Mouse (Mus musculus): ENCODE results near the gene Slc25a11. TPM values are rescaled to one million over a fixed set of nuclear protein-coding genes. Genes with fewer than 3 reads are reported as not detected.

The Slc25a11 gene
- polyA plus RNA-seq, 1 experiment from 2014 or later: 158 TPM

GRCm38 (mm10) chr11:70625473-70625872 is 21.8 kb downstream of the Slc25a11 start:
- Histone ChIP-seq H3K9ac (replicated peaks; ENCODE audit: low read length) (no peak overlapping the region), H3K4me3 (replicated peaks; ENCODE audit: low read depth, low read length) (no peak overlapping the region), H3K36me3 (ENCODE audit: control insufficient read depth, insufficient read depth, low read length) (no peaks in the 10 kb centered on the region), H3K4me2 (ENCODE audit: low read length) (no peak overlapping the region), H3K27ac (replicated peaks; ENCODE audit: low read depth, low read length) (no peak overlapping the region), H3K4me1 (ENCODE audit: control insufficient read depth, insufficient read depth, low read length) (no peaks in the 10 kb centered on the region), H3K9me3 (ENCODE audit: control insufficient read depth, low read length) (no peaks in the 10 kb centered on the region), H3K27me3 (ENCODE audit: control insufficient read depth, insufficient read depth, low read length) (no peaks in the 10 kb centered on the region)
- WGBS: 56% methylated on average over 4 of the region's 4 CpGs
- ATAC-seq (ENCODE audit: low FRiP score, low TSS enrichment) (no peak), DNase-seq (peak; percentile 74)

GRCm38 (mm10) chr11:70623053-70623742 is 24.1 kb downstream of the Slc25a11 start:
- Histone ChIP-seq H3K4me1 (ENCODE audit: control insufficient read depth, insufficient read depth, low read length) (no peaks in the 10 kb centered on the region), H3K4me2 (ENCODE audit: low read length) (no peak overlapping the region), H3K36me3 (ENCODE audit: control insufficient read depth, insufficient read depth, low read length) (no peaks in the 10 kb centered on the region), H3K9ac (replicated peaks; ENCODE audit: low read length) (no peak overlapping the region), H3K4me3 (replicated peaks; ENCODE audit: low read depth, low read length) (no peak overlapping the region), H3K27me3 (ENCODE audit: control insufficient read depth, insufficient read depth, low read length) (no peaks in the 10 kb centered on the region), H3K27ac (replicated peaks; ENCODE audit: low read depth, low read length) (no peak overlapping the region), H3K9me3 (ENCODE audit: control insufficient read depth, low read length) (no peaks in the 10 kb centered on the region)
- WGBS: 83% methylated on average over 10 of the region's 10 CpGs
- DNase-seq (no peak), ATAC-seq (ENCODE audit: low FRiP score, low TSS enrichment) (no peak)

- Histone ChIP-seq H3K4me3 (replicated peaks; ENCODE audit: low read depth, low read length) (no peak overlapping the region), H3K36me3 (ENCODE audit: control insufficient read depth, insufficient read depth, low read length) (no peaks in the 10 kb centered on the region), H3K27me3 (ENCODE audit: control insufficient read depth, insufficient read depth, low read length) (no peaks in the 10 kb centered on the region), H3K4me1 (ENCODE audit: control insufficient read depth, insufficient read depth, low read length) (no peaks in the 10 kb centered on the region), H3K9me3 (ENCODE audit: control insufficient read depth, low read length) (no peaks in the 10 kb centered on the region), H3K27ac (replicated peaks; ENCODE audit: low read depth, low read length) (no peak overlapping the region), H3K4me2 (ENCODE audit: low read length) (no peak overlapping the region), H3K9ac (replicated peaks; ENCODE audit: low read length) (no peak overlapping the region)
- ATAC-seq (ENCODE audit: low FRiP score, low TSS enrichment): no peak
- WGBS: 40% methylated on average over 7 of the region's 7 CpGs
- DNase-seq: no peak
These were observed 25.1 kb downstream of the Slc25a11 start for GRCm38 (mm10) chr11:70621972-70622814.

GRCm38 (mm10) chr11:70619101-70619500 is 28.2 kb downstream of the Slc25a11 start, which contains the start of gene Chrne:
TSS of gene Chrne (minus strand) at chr11:70619216.
- Histone ChIP-seq H3K9ac (replicated peaks; ENCODE audit: low read length) (no peak within 1 kb of the TSS), H3K9me3 (ENCODE audit: control insufficient read depth, low read length) (no peaks in the 10 kb centered on the region), H3K4me3 (replicated peaks; ENCODE audit: low read depth, low read length) (no peak within 1 kb of the TSS), H3K4me2 (ENCODE audit: low read length) (no peak within 1 kb of the TSS), H3K27me3 (ENCODE audit: control insufficient read depth, insufficient read depth, low read length) (no peaks in the 10 kb centered on the region), H3K36me3 (ENCODE audit: control insufficient read depth, insufficient read depth, low read length) (no peaks in the 10 kb centered on the region), H3K27ac (replicated peaks; ENCODE audit: low read depth, low read length) (no peak within 1 kb of the TSS), H3K4me1 (ENCODE audit: control insufficient read depth, insufficient read depth, low read length) (0 out of 2 replicates have a peak, but pooled peaks cover 5% of the 10 kb centered on the region)
- 41% methylated on average over 1 of the region's 1 CpGs for WGBS
- ATAC-seq (ENCODE audit: low FRiP score, low TSS enrichment) (no peak), DNase-seq (no peak)

GRCm38 (mm10) chr11:70615516-70616093 is 31.7 kb downstream of the Slc25a11 start, which contains the start of gene 4930544D05Rik:
TSS of gene 4930544D05Rik (plus strand) at chr11:70615848.
- WGBS: 11% methylated on average over 21 of the region's 21 CpGs
- ATAC-seq (ENCODE audit: low FRiP score, low TSS enrichment) (no peak), DNase-seq (peak; percentile 18)
- Histone ChIP-seq H3K9ac (replicated peaks; ENCODE audit: low read length) (0 out of 2 replicates have a peak within 1 kb of the TSS, but pooled peaks have one; percentile 20), H3K27ac (replicated peaks; ENCODE audit: low read depth, low read length) (no peak within 1 kb of the TSS), H3K27me3 (ENCODE audit: control insufficient read depth, insufficient read depth, low read length) (no peaks in the 10 kb centered on the region), H3K9me3 (ENCODE audit: control insufficient read depth, low read length) (no peaks in the 10 kb centered on the region), H3K4me3 (replicated peaks; ENCODE audit: low read depth, low read length) (peak within 1 kb of the TSS; percentile 12; the same call in 1 of the 2 replicates), H3K4me1 (ENCODE audit: control insufficient read depth, insufficient read depth, low read length) (0 out of 2 replicates have a peak, but pooled peaks cover 5% of the 10 kb centered on the region), H3K36me3 (ENCODE audit: control insufficient read depth, insufficient read depth, low read length) (peaks cover 26% of the 10 kb centered on the region), H3K4me2 (ENCODE audit: low read length) (peak within 1 kb of the TSS; percentile 48)

GRCm38 (mm10) chr11:70615074-70615473 is 32.2 kb downstream of the Slc25a11 start:
- no peak for ATAC-seq (ENCODE audit: low FRiP score, low TSS enrichment)

GRCm38 (mm10) chr11:70612505-70612904 is 34.8 kb downstream of the Slc25a11 start:
- H3K36me3 ChIP-seq (ENCODE audit: control insufficient read depth, insufficient read depth, low read length): peaks cover 56% of the 10 kb centered on the region
- DNase-seq: no peak
- WGBS: 85% methylated on average over 7 of the region's 7 CpGs
- H3K27ac ChIP-seq (replicated peaks; ENCODE audit: low read depth, low read length): no peak overlapping the region
- H3K27me3 ChIP-seq (ENCODE audit: control insufficient read depth, insufficient read depth, low read length): no peaks in the 10 kb centered on the region
- H3K4me3 ChIP-seq (replicated peaks; ENCODE audit: low read depth, low read length): no peak overlapping the region
- no peak overlapping the region for H3K4me2 ChIP-seq (ENCODE audit: low read length)
- H3K4me1 ChIP-seq (ENCODE audit: control insufficient read depth, insufficient read depth, low read length): 0 out of 2 replicates have a peak, but pooled peaks cover 5% of the 10 kb centered on the region
- no peak for ATAC-seq (ENCODE audit: low FRiP score, low TSS enrichment)
- no peaks in the 10 kb centered on the region for H3K9me3 ChIP-seq (ENCODE audit: control insufficient read depth, low read length)
- no peak overlapping the region for H3K9ac ChIP-seq (replicated peaks; ENCODE audit: low read length)

More at GRCm38 (mm10) chr11:70615074-70615473, 32.2 kb downstream of the Slc25a11 start:
- H3K27me3 ChIP-seq (ENCODE audit: control insufficient read depth, insufficient read depth, low read length): no peaks in the 10 kb centered on the region
- H3K9ac ChIP-seq (replicated peaks; ENCODE audit: low read length): 0 out of 2 replicates have a peak overlapping the region, but pooled peaks have one; percentile 20
- H3K27ac ChIP-seq (replicated peaks; ENCODE audit: low read depth, low read length): no peak overlapping the region
- DNase-seq: peak; percentile 47
- peaks cover 31% of the 10 kb centered on the region for H3K36me3 ChIP-seq (ENCODE audit: control insufficient read depth, insufficient read depth, low read length)
- no peaks in the 10 kb centered on the region for H3K9me3 ChIP-seq (ENCODE audit: control insufficient read depth, low read length)
- WGBS: 1% methylated on average over 17 of the region's 17 CpGs
- H3K4me1 ChIP-seq (ENCODE audit: control insufficient read depth, insufficient read depth, low read length): 0 out of 2 replicates have a peak, but pooled peaks cover 5% of the 10 kb centered on the region
- peak overlapping the region; percentile 48 for H3K4me2 ChIP-seq (ENCODE audit: low read length)
- H3K4me3 ChIP-seq (replicated peaks; ENCODE audit: low read depth, low read length): peak overlapping the region; percentile 12; the same call in 1 of the 2 replicates

- Histone ChIP-seq H3K4me1 (ENCODE audit: control insufficient read depth, insufficient read depth, low read length) (0 out of 2 replicates have a peak, but pooled peaks cover 5% of the 10 kb centered on the region), H3K4me2 (ENCODE audit: low read length) (no peak overlapping the region), H3K4me3 (replicated peaks; ENCODE audit: low read depth, low read length) (no peak overlapping the region), H3K36me3 (ENCODE audit: control insufficient read depth, insufficient read depth, low read length) (peaks cover 73% of the 10 kb centered on the region), H3K27me3 (ENCODE audit: control insufficient read depth, insufficient read depth, low read length) (no peaks in the 10 kb centered on the region), H3K9ac (replicated peaks; ENCODE audit: low read length) (no peak overlapping the region), H3K9me3 (ENCODE audit: control insufficient read depth, low read length) (no peaks in the 10 kb centered on the region), H3K27ac (replicated peaks; ENCODE audit: low read depth, low read length) (no peak overlapping the region)
- DNase-seq: no peak
- no peak for ATAC-seq (ENCODE audit: low FRiP score, low TSS enrichment)
- 79% methylated on average over 4 of the region's 4 CpGs for WGBS
These were observed 36.5 kb downstream of the Slc25a11 start for GRCm38 (mm10) chr11:70610752-70611151.

All from midbrain, embryonic 14.5 days (tissue).